Mouse (Mus musculus) liver, embryonic 14.5 days (tissue): ENCODE results near the gene Chil5. TPM values are rescaled to one million over a fixed set of nuclear protein-coding genes. Genes with fewer than 3 reads are reported as not detected.

ENCODE experiments used
- ATAC-seq: fragments of 200-750 bp; cut with Nextera tagmentation; 2 replicates; pipeline ENCODE4 v1.8.0; 2017; ENCODE audit warnings: moderate number of reproducible peaks, mild to moderate bottlenecking, moderate library complexity; ENCODE audit not compliant: insufficient read depth
- DNase-seq, 3 experiments: peaks; one replicate each; pipeline ENCODE4 v3.0.0-alpha.2; 2012 to 2013; ENCODE audit warnings: low read depth in 3 of 3, low spot score in 3 of 3
- H3K27ac ChIP-seq: fragments of 300-500 bp; sonication (generic); 2 replicates; pipeline ENCODE4 v1.5.1; 2014; ENCODE audit warnings: moderate library complexity, mild to moderate bottlenecking, control low read depth, inconsistent platforms
- H3K27me3 ChIP-seq: fragments of 300-500 bp; sonication (generic); 2 replicates; pipeline ENCODE4 v1.6.1; 2014; ENCODE audit warnings: mild to moderate bottlenecking, low read length, moderate library complexity; ENCODE audit not compliant: control insufficient read depth, insufficient read depth
- H3K36me3 ChIP-seq: fragments of 300-500 bp; sonication (generic); replicated peaks from 2 replicates; pipeline ENCODE4 v1.6.1; 2014; ENCODE audit warnings: low read depth; ENCODE audit not compliant: control insufficient read depth, insufficient read depth
- H3K4me1 ChIP-seq, 2 experiments: fragments of 200-500 bp in 1 of 2; fragments of 300-500 bp in 1 of 2; sonication (generic) in 1 of 2; replicated peaks; 2 replicates each; pipeline ENCODE4 v1.6.1; 2012 to 2014; ENCODE audit warnings: antibody characterized with exemption in 1 of 2, inconsistent platforms in 1 of 2, low read length in 1 of 2; ENCODE audit not compliant: control insufficient read depth in 2 of 2, insufficient read depth in 2 of 2
- H3K4me2 ChIP-seq: fragments of 300-500 bp; sonication (generic); 2 replicates; pipeline ENCODE4 v1.6.1; 2014; ENCODE audit warnings: low read depth, mild to moderate bottlenecking, control low read depth, moderate library complexity
- H3K4me3 ChIP-seq, 2 experiments: fragments of 200-500 bp in 1 of 2; fragments of 300-500 bp in 1 of 2; sonication (generic) in 1 of 2; 2 replicates each; pipeline ENCODE4 v1.5.1; 2012 to 2014; ENCODE audit warnings: low read depth in 2 of 2, low read length in 2 of 2, mild to moderate bottlenecking in 2 of 2, control low read depth in 1 of 2, inconsistent platforms in 1 of 2, moderate library complexity in 1 of 2; ENCODE audit not compliant: insufficient read depth in 1 of 2
- H3K9ac ChIP-seq: fragments of 300-500 bp; sonication (generic); replicated peaks from 2 replicates; pipeline ENCODE4 v1.6.1; 2014; ENCODE audit warnings: mild to moderate bottlenecking, control low read depth, moderate library complexity
- H3K9me3 ChIP-seq: fragments of 300-500 bp; sonication (generic); 2 replicates; pipeline ENCODE4 v1.6.1; 2016; ENCODE audit warnings: low read length, mixed read lengths; ENCODE audit not compliant: control insufficient read depth
- CTCF ChIP-seq: IDR thresholded peaks from 2 replicates; pipeline ENCODE4 v1.5.1; 2016; ENCODE audit warnings: antibody characterized with exemption, low read depth, control low read depth
- EP300 ChIP-seq: IDR thresholded peaks from 2 replicates; pipeline ENCODE4 v1.6.1; 2016; ENCODE audit warnings: antibody characterized with exemption, low read depth
- WGBS: fragments of 180-500 bp; shearing (Covaris S2); extraction: QIAGEN DNeasy Blood & Tissue Kit; methylation state at CpG from one replicate; pipeline ENCODE4 v1.1.7; 2014; ENCODE audit not compliant: insufficient replicate concordance; 5-methylcytosine and 5-hydroxymethylcytosine counted together
- polyA plus RNA-seq, 2 experiments: library from polyadenylated mRNA; depleted of rRNA in 1 of 2; stranded (reverse) in 1 of 2; unstranded in 1 of 2; fragments of >200 nt; fragmentation: Nextera tagmentation in 1 of 2; extraction: Ambion mirVana in 1 of 2; gene quantifications; 2 replicates each; pipeline versions ENCODE4 v1.2.1 to v1.2.3; 2012 to 2014

Chil5 gene
- polyA plus RNA-seq, 2 experiments: not detected

DNA sequence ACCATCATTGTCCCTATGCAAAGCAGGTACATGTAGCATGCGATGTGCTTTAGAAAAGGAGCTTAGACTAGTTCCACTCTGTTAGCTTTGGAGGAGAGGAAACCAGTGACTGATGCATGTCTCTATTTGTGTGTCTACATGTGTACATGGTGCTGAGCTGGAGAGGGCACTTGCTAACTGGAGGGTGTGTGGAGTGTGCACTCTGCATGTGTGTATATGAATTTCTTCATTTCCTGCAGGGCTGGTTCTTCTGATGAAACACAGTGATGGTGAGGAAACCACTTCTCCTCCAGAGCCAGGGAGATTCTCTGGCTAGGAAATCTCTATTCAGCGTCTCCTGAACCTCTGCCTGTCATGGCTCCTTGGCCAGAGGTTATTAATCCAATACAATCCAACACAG lies 58.4 kb downstream of the Chil5 start:
- Histone ChIP-seq H3K27me3 (no peaks in the 10 kb centered on the region), H3K27ac (no peak overlapping the region), H3K4me1 (no peaks in the 10 kb centered on the region), H3K9me3 (no peaks in the 10 kb centered on the region), H3K4me3 (no peak overlapping the region), H3K36me3 (no peaks in the 10 kb centered on the region; the same call in 1 of the 2 replicates), H3K9ac (no peak overlapping the region), H3K4me2 (no peak overlapping the region)
- WGBS: 68% methylated on average over 2 of the region's 2 CpGs
- ATAC-seq: no peak
- DNase-seq: no peak
- TF ChIP-seq EP300: no peak

DNA sequence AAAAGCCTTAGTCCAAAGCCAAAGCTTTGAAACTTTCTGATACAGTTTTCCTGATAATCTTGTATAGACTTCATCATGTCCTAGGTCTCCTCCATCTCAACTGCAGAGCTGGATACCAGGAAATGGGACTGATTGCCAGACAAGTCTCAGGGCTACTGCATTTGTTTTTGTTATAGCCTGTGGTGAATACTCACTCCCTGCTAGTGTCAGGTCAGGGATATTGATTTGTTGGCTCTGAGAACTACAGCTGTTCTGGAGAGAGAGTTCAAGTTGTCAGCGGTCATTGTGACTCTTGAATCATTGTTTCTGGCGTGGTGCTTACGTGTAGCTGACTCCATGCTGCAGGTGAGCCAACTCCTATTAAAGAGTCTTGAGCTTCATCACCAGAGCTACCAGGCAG lies 59.2 kb downstream of the Chil5 start, which contains the start of gene Ovgp1:
TSS of gene Ovgp1 (plus strand) at position 301 of the 400 bp plus-strand sequence.
- peaks cover 5% of the 10 kb centered on the region for H3K36me3 ChIP-seq
- DNase-seq (no peak), ATAC-seq (no peak)
- H3K4me3 ChIP-seq: no peak within 1 kb of the TSS
- no peak within 1 kb of the TSS for H3K9ac ChIP-seq
- H3K27ac ChIP-seq: no peak within 1 kb of the TSS
- no peaks in the 10 kb centered on the region for H3K27me3 ChIP-seq
- no peak for TF ChIP-seq EP300
- no peak for TF ChIP-seq CTCF
- H3K4me2 ChIP-seq: no peak within 1 kb of the TSS
- H3K9me3 ChIP-seq: no peaks in the 10 kb centered on the region
- 67% methylated on average over 3 of the region's 3 CpGs for WGBS
- H3K4me1 ChIP-seq: no peaks in the 10 kb centered on the region

GRCm38 (mm10) chr3:105971831-105972446 lies 60.7 kb downstream of the Chil5 start:
- 66% methylated on average over 5 of the region's 5 CpGs for WGBS
- Histone ChIP-seq H3K27me3 (no peaks in the 10 kb centered on the region), H3K27ac (no peak overlapping the region), H3K4me3 (no peak overlapping the region), H3K4me2 (no peak overlapping the region), H3K4me1 (no peaks in the 10 kb centered on the region), H3K36me3 (peaks cover 20% of the 10 kb centered on the region), H3K9ac (no peak overlapping the region), H3K9me3 (no peaks in the 10 kb centered on the region)
- TF ChIP-seq EP300 (no peak), CTCF (no peak)
- no peak for DNase-seq
- ATAC-seq: no peak

Other genes starting within 250 kb of the Chil5 start
- 20.5 and 37.4 TPM in 2 replicates for gene Rap1a, start 231.5 kb downstream of the Chil5 start, polyA plus RNA-seq (2012; rRNA removed)
- 81.3 and 86.2 TPM in 2 replicates for gene Rap1a, start 231.5 kb downstream of the Chil5 start, polyA plus RNA-seq (2014; fragmentation: Nextera tagmentation; extraction: Ambion mirVana)
- 0.34 and 0.49 TPM in 2 replicates for gene Adora3, start 162.0 kb downstream of the Chil5 start, polyA plus RNA-seq (2012; rRNA removed)
- gene Adora3, start 162.0 kb downstream of the Chil5 start, polyA plus RNA-seq (2014; fragmentation: Nextera tagmentation; extraction: Ambion mirVana): 0.47 and 0.49 TPM in 2 replicates
- gene Tmigd3, start 161.9 kb downstream of the Chil5 start, polyA plus RNA-seq (2012; rRNA removed): 0.08 and 0.11 TPM in 2 replicates
- gene Tmigd3, start 161.9 kb downstream of the Chil5 start, polyA plus RNA-seq (2014; fragmentation: Nextera tagmentation; extraction: Ambion mirVana): 0.09 and 0.34 TPM in 2 replicates
- gene I830077J02Rik, start 100.2 kb downstream of the Chil5 start, polyA plus RNA-seq (2012; rRNA removed): 3.0 and 4.1 TPM in 2 replicates
- gene I830077J02Rik, start 100.2 kb downstream of the Chil5 start, polyA plus RNA-seq (2014; fragmentation: Nextera tagmentation; extraction: Ambion mirVana): 3.0 and 3.1 TPM in 2 replicates
- gene Wdr77, start 73.4 kb downstream of the Chil5 start, polyA plus RNA-seq (2012; rRNA removed): 16.8 and 21.3 TPM in 2 replicates
- gene Wdr77, start 73.4 kb downstream of the Chil5 start, polyA plus RNA-seq (2014; fragmentation: Nextera tagmentation; extraction: Ambion mirVana): 32.4 and 40.2 TPM in 2 replicates
- 93.2 and 171 TPM in 2 replicates for gene Atp5f1, start 72.7 kb downstream of the Chil5 start, polyA plus RNA-seq (2012; rRNA removed)
- 362 and 364 TPM in 2 replicates for gene Atp5f1, start 72.7 kb downstream of the Chil5 start, polyA plus RNA-seq (2014; fragmentation: Nextera tagmentation; extraction: Ambion mirVana)
- 1.0 and 1.2 TPM in 2 replicates for gene Ovgp1, start 59.1 kb downstream of the Chil5 start, polyA plus RNA-seq (2012; rRNA removed)
- 0.24 and 0.42 TPM in 2 replicates for gene Ovgp1, start 59.1 kb downstream of the Chil5 start, polyA plus RNA-seq (2014; fragmentation: Nextera tagmentation; extraction: Ambion mirVana)
- not detected in 2 replicates for gene Pifo, start 18.2 kb downstream of the Chil5 start, polyA plus RNA-seq (2012; rRNA removed)
- not detected in 2 replicates for gene Pifo, start 18.2 kb downstream of the Chil5 start, polyA plus RNA-seq (2014; fragmentation: Nextera tagmentation; extraction: Ambion mirVana)
- not detected in 2 replicates for gene Chia1, start 80.4 kb upstream of the Chil5 start, polyA plus RNA-seq (2012; rRNA removed)
- gene Chia1, start 80.4 kb upstream of the Chil5 start, polyA plus RNA-seq (2014; fragmentation: Nextera tagmentation; extraction: Ambion mirVana): not detected in 2 replicates
- gene Chil3, start 134.8 kb upstream of the Chil5 start, polyA plus RNA-seq (2012; rRNA removed): 0.26 and 0.33 TPM in 2 replicates
- 1.7 TPM in 2 replicates for gene Chil3, start 134.8 kb upstream of the Chil5 start, polyA plus RNA-seq (2014; fragmentation: Nextera tagmentation; extraction: Ambion mirVana)
- not detected in 2 replicates for gene Chil4, start 186.7 kb upstream of the Chil5 start, polyA plus RNA-seq (2012; rRNA removed)
- gene Chil4, start 186.7 kb upstream of the Chil5 start, polyA plus RNA-seq (2014; fragmentation: Nextera tagmentation; extraction: Ambion mirVana): not detected in 2 replicates